Mouse (Mus musculus) embryonic stem cell, embryonic (primary cell): ENCODE data around the gene C2cd4b.

ENCODE experiments used
- CTCF ChIA-PET, 4 experiments: fragments of 300-600 bp in 2 of 4; fragments of 350-600 bp in 2 of 4; sonication (Branson Sonifier 250); formaldehyde crosslinking; loops; one replicate each; lab custom pipeline; 2022; ENCODE audit warnings: inconsistent platforms in 2 of 4; lab: Charles Lee
- POLR2A ChIA-PET, 4 experiments: fragments of 300-600 bp in 2 of 4; fragments of 350-600 bp in 2 of 4; sonication (Branson Sonifier 250); formaldehyde crosslinking; loops; one replicate each; lab custom pipeline; 2022; ENCODE audit warnings: antibody characterized with exemption in 4 of 4, inconsistent platforms in 1 of 4; lab: Charles Lee

The C2cd4b gene

DNA sequence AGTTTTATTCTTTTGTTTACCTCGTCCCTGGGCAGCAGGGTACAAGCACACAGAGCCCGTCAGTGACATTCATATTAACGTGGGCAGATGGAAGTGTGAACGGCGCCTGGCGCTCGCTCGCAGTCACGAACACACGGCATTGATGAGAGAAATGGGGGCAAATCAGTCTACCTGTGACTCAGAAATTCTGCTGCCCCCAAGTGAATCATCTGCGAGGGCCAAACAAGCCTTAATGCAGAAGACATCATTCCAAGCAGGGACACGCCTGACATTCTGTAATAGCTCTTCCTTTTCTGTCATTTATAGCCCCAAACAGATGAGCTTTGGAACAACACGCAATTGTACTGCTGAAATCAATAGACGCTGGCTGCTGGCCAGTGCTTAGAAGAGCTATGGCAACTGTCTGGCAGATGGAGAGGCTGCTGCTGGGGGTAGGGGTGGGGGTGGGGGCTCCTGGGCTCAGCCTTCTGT is 36.0 kb downstream of the C2cd4b start:
- CTCF ChIA-PET: interaction anchor here (0.6 to 1.4 kb wide), 6 partner anchors 23 to 834 kb away, joined by 3 to 8 read pairs (median 3); no protein-coding TSS in a partner anchor
- POLR2A ChIA-PET: interaction anchor here in 3 of 4 experiments (1.0 to 1.6 kb wide), 3 partner anchors 35 to 36 kb away, joined by 3 to 12 read pairs (median 4); partner anchors contain the start of gene C2cd4b (in 3 of the 3)

DNA sequence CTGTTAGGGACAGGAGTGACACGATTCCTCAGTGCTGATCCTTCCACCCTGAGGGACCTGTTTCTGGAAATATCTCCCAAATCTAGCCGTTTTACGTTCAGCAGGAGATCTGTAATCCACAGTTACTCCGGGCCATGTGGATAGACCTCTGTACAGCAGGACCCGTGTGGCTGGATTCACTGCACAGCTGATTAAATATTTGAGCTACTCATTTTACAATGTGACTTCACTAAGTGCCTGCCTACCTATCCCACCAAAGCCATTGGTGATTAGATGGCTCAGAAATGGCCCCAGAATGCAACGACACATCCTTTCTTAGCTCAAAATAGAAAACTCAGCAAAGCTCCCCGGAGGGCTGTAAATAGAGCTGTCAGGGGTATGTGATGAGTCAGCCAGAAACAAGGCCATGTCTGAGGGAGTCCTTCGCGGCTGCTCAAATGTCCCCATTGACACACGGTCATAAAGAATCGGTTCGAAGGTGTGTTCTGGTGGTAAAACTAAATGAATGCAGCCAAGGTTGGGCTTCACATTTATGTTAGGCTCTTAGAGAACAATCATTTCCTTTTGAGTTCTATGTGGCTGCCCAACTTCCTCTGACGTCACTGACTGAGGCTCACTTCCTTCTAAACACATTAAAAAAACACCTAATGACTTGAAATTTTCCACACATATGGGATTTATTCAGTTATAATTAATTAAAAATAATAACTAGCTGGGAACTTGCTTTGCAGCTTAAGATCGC is 40.0 kb downstream of the C2cd4b start:
- ChIA-PET CTCF (interaction anchor here (0.6 to 3.1 kb wide), 12 partner anchors 11 to 489 kb away, joined by 3 to 15 read pairs (median 4); partner anchors contain the start of gene C2cd4b (in 3 of the 4)), POLR2A (interaction anchor here (0.6 to 6.8 kb wide), 9 partner anchors 12 to 885 kb away, joined by 3 to 46 read pairs (median 5); partner anchors contain the start of gene C2cd4b (in 3 of the 4))

DNA sequence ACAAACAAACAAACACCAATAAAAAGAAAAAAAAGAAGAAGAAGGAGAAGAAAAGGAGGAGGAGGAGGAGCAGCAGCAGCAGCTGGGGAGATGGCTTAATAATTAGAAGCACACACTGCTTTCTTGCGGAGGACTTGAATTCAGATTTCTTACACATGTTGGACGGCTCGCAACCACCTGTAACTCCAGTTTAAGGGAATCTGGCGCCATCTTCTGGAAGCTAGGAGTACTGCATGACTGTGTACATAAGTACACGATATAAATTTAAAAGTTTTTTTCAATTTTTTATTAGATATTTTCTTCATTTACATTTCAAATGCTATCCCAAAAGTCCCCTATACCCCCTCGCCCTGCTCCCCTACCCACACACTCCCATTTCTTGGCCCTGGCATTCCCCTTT is 43.0 kb downstream of the C2cd4b start:
- ChIA-PET CTCF (interaction anchor here in 3 of 4 experiments (0.5 to 2.8 kb wide), 17 partner anchors 10 to 1339 kb away, joined by 3 to 19 read pairs (median 3); partner anchors contain the start of gene C2cd4b (in 3 of the 3)), POLR2A (interaction anchor here (0.7 to 6.8 kb wide), 6 partner anchors 10 to 44 kb away, joined by 3 to 46 read pairs (median 6); partner anchors contain the start of gene C2cd4b (in 4 of the 4))

DNA sequence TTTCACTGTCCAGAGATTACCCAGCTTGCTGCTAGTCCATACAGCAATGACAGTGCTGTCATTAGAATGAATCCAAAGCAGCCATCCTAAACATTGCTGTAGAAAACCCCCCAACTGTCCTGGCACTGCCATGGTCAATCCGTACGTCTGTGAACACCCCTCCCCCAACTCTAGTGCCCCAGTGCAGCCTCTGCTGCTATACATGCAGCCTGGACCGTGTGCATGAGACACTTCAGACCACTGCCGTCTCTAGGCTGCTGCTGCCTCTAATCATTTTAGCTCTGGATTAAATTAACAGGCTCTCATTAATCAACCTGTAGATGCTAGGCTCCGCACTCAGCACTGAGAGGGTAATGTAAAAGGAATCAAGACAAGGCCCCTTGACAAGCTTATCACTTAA is 47.8 kb downstream of the C2cd4b start:
- ChIA-PET CTCF (no interaction called here), POLR2A (no interaction called here)

DNA sequence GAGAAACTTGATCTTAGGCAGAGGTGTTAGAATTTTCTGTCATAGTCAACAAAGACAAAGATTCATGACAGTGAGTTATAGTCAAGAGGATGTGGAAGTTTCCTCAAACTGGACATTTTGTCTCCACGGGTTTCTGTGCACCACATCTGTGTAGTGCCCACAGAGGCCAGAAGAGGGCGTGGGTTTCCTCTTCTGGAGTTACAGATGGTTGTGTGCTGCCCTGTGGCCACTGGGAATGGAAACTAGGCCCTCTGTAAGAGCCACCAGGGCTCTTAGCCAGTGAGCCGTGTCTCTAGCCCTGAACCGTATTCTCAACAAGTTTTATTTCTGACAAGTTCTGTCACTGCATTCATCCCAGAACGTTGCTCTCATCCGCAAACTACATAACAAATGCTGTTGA is 51.3 kb downstream of the C2cd4b start:
- ChIA-PET POLR2A (interaction anchor here in 1 of 4 experiments (0.6 kb wide), 1 partner anchor 51 kb away, joined by 3 read pairs; no protein-coding TSS in a partner anchor), CTCF (interaction anchor here in 2 of 4 experiments (0.6 to 1.2 kb wide), 3 partner anchors 40 to 287 kb away, joined by 4 to 5 read pairs (median 4); no protein-coding TSS in a partner anchor)
